Mouse (Mus musculus): ENCODE measurements around the gene Hhat. TPM values are rescaled to one million over a fixed set of nuclear protein-coding genes. Genes with fewer than 3 reads are reported as not detected.

Gene Hhat
- polyA plus RNA-seq, 1 experiment from 2014 or later: 3.6 TPM

DNA sequence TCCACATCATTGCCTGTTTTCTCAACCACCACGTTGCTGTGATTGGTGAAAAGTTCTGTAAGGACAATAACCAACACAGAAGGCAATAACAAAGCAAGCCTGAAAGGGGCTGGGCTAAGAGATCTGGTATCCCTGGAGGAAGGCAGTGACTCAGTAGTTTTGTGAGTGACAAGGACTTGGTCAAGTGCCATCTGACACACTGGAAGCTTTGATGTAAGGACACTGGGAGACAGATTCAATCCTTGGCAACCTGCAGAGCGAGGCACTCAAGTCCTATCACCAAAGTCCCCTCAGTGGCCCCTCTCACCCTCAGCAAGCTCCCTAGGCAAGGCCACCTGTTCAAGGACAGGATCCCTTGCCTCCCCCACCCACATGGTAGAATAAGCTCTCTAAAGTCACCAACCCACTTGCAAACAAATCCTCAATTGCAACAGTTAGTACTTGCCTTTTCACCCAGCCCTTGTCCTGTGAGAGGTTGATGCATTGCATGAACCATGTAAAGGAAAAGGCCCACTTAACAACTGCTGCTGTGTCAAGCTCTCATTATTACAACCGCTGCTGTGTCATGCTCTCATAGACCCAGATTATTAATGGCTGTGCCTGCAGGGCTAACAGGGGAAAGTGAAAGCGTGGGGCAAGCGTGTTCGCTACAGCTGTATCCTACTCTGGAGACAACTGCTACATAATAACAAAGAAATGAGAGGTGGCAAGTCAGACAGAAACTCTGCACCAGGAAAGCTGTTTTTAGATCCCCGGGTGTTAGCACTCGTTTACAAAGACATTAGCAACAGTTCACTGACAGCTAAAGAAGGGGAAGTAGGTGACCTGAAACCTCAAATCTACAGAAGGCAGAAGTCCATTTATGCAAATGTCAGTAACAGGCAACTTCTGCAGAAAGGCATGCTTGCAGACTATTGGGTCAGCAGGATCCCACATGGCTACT, 18.1 kb downstream of the Hhat start:
- H3K4me2 ChIP-seq (replicated peaks; ENCODE audit: low read depth): peak overlapping the region; percentile 42
- H3K9ac ChIP-seq (ENCODE audit: low read length): 0 out of 2 replicates have a peak overlapping the region, but pooled peaks have one; percentile 27
- H3K4me3 ChIP-seq (ENCODE audit: low read depth, low read length): no peak overlapping the region
- no peaks in the 10 kb centered on the region for H3K4me1 ChIP-seq (replicated peaks; ENCODE audit: control insufficient read depth, insufficient read depth)
- no peak for TF ChIP-seq EP300 (optimal IDR thresholded peaks at IDR 0.05)
- TF ChIP-seq CTCF (IDR thresholded peaks at IDR 0.05; ENCODE audit: low read depth): no peak
- H3K27ac ChIP-seq (replicated peaks): 0 out of 2 replicates have a peak overlapping the region, but pooled peaks have one; percentile 4
- no peaks in the 10 kb centered on the region for H3K27me3 ChIP-seq (ENCODE audit: control insufficient read depth, insufficient read depth, low read length)
- WGBS: 22% methylated on average over 8 of the region's 8 CpGs
- DNase-seq (ENCODE audit: low spot score): peak; percentile 15
- no peaks in the 10 kb centered on the region for H3K9me3 ChIP-seq (ENCODE audit: control insufficient read depth, low read length)
- no peaks in the 10 kb centered on the region for H3K36me3 ChIP-seq (ENCODE audit: control insufficient read depth, insufficient read depth, low read length)
- peak; percentile 65 for ATAC-seq (ENCODE audit: low FRiP score, low TSS enrichment)

DNA sequence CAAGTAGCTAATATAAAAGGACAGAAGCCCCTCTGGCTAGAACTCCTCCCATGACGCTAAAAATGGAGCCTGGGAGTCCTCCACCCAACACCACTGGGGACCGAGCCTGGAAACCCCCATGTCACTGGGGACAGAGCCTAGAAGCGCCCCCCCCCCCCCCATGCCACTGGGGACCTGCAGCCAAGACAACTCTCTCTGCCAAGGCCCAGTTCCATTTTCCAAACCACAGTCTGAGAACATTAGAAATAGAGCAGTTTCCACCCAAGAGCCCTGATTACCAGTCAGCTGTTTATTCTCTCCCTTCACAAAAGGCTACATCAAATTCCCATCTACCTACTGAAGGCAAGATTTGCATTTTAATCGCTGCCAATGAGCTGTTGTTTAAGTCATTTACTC, 21.0 kb downstream of the Hhat start:
- Histone ChIP-seq H3K27me3 (ENCODE audit: control insufficient read depth, insufficient read depth, low read length) (no peaks in the 10 kb centered on the region), H3K4me3 (ENCODE audit: low read depth, low read length) (no peak overlapping the region), H3K4me1 (replicated peaks; ENCODE audit: control insufficient read depth, insufficient read depth) (no peaks in the 10 kb centered on the region), H3K9ac (ENCODE audit: low read length) (no peak overlapping the region), H3K27ac (replicated peaks) (no peak overlapping the region), H3K36me3 (ENCODE audit: control insufficient read depth, insufficient read depth, low read length) (no peaks in the 10 kb centered on the region), H3K9me3 (ENCODE audit: control insufficient read depth, low read length) (no peaks in the 10 kb centered on the region), H3K4me2 (replicated peaks; ENCODE audit: low read depth) (no peak overlapping the region)
- WGBS: 61% methylated on average over 4 of the region's 4 CpGs
- TF ChIP-seq EP300 (optimal IDR thresholded peaks at IDR 0.05): no peak
- TF ChIP-seq CTCF (IDR thresholded peaks at IDR 0.05; ENCODE audit: low read depth): no peak
- ATAC-seq (ENCODE audit: low FRiP score, low TSS enrichment) (no peak), DNase-seq (ENCODE audit: low spot score) (no peak)

DNA sequence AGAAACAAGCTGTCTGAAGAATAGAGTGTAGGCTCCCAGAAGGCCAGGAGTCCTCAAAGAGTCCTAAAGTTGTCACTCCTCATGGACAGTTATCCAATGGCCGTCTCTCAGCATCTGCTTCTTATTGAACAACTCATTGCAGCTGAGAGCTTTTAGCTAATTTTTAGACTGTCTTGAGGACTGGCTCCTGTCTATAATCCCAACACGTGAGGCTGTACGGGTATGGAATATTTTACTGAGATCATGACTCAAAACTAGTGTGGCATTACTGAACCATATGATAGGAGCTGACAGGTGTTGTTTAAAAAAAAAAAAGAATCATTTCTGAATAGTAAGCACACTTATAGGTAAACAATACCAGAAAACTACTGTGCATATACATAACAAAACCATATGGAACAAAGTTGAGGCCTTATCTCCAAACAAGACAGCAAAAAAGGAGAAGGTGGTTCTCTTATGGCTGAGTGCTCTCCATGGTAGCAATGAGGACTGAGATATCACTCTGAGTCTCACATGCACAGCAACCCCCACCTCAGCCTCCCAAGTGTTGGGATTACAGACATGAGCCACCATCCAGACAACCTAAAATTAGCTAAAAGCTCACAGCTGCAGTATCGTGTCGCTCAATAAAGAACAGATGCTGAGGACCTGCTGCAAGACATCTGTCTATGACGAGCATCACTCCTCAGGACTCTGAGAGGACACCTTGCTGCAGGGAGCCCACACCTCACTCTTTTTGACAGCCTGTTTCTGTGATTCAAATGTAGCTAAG, 21.6 kb downstream of the Hhat start:
- TF ChIP-seq CTCF (IDR thresholded peaks at IDR 0.05; ENCODE audit: low read depth) (no peak), EP300 (optimal IDR thresholded peaks at IDR 0.05) (no peak)
- no peak for DNase-seq (ENCODE audit: low spot score)
- H3K4me1 ChIP-seq (replicated peaks; ENCODE audit: control insufficient read depth, insufficient read depth): no peaks in the 10 kb centered on the region
- no peak overlapping the region for H3K4me2 ChIP-seq (replicated peaks; ENCODE audit: low read depth)
- no peak overlapping the region for H3K4me3 ChIP-seq (ENCODE audit: low read depth, low read length)
- WGBS: 84% methylated on average over 6 of the region's 6 CpGs
- ATAC-seq (ENCODE audit: low FRiP score, low TSS enrichment): no peak
- H3K27me3 ChIP-seq (ENCODE audit: control insufficient read depth, insufficient read depth, low read length): no peaks in the 10 kb centered on the region
- H3K9ac ChIP-seq (ENCODE audit: low read length): no peak overlapping the region
- H3K36me3 ChIP-seq (ENCODE audit: control insufficient read depth, insufficient read depth, low read length): no peaks in the 10 kb centered on the region
- no peaks in the 10 kb centered on the region for H3K9me3 ChIP-seq (ENCODE audit: control insufficient read depth, low read length)
- H3K27ac ChIP-seq (replicated peaks): no peak overlapping the region

DNA sequence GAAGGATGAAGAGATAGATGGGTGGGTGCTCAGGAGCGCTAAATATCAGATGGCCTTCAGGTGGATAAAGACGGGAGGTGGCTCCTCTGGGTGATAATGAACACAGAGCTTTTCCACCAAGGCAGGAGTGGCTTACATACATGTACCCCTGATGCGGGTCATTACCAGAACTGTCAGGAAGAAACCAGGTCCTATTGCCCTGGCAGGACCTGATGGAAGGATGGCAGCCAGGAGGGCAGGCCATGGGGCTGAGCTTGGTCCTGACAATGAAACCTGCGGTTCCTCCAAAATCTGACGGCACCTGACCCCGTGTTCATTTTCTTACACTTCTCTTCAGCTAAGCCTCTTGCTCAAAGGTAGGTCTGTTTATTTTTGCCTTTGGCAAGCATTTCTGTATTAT, 24.8 kb downstream of the Hhat start:
- H3K27me3 ChIP-seq (ENCODE audit: control insufficient read depth, insufficient read depth, low read length): no peaks in the 10 kb centered on the region
- H3K4me1 ChIP-seq (replicated peaks; ENCODE audit: control insufficient read depth, insufficient read depth): no peaks in the 10 kb centered on the region
- no peaks in the 10 kb centered on the region for H3K36me3 ChIP-seq (ENCODE audit: control insufficient read depth, insufficient read depth, low read length)
- H3K9ac ChIP-seq (ENCODE audit: low read length): no peak overlapping the region
- ATAC-seq (ENCODE audit: low FRiP score, low TSS enrichment): no peak
- TF ChIP-seq CTCF (IDR thresholded peaks at IDR 0.05; ENCODE audit: low read depth) (no peak), EP300 (optimal IDR thresholded peaks at IDR 0.05) (no peak)
- H3K27ac ChIP-seq (replicated peaks): no peak overlapping the region
- no peak overlapping the region for H3K4me2 ChIP-seq (replicated peaks; ENCODE audit: low read depth)
- no peak overlapping the region for H3K4me3 ChIP-seq (ENCODE audit: low read depth, low read length)
- H3K9me3 ChIP-seq (ENCODE audit: control insufficient read depth, low read length): no peaks in the 10 kb centered on the region
- WGBS: 77% methylated on average over 6 of the region's 6 CpGs
- DNase-seq (ENCODE audit: low spot score): no peak

DNA sequence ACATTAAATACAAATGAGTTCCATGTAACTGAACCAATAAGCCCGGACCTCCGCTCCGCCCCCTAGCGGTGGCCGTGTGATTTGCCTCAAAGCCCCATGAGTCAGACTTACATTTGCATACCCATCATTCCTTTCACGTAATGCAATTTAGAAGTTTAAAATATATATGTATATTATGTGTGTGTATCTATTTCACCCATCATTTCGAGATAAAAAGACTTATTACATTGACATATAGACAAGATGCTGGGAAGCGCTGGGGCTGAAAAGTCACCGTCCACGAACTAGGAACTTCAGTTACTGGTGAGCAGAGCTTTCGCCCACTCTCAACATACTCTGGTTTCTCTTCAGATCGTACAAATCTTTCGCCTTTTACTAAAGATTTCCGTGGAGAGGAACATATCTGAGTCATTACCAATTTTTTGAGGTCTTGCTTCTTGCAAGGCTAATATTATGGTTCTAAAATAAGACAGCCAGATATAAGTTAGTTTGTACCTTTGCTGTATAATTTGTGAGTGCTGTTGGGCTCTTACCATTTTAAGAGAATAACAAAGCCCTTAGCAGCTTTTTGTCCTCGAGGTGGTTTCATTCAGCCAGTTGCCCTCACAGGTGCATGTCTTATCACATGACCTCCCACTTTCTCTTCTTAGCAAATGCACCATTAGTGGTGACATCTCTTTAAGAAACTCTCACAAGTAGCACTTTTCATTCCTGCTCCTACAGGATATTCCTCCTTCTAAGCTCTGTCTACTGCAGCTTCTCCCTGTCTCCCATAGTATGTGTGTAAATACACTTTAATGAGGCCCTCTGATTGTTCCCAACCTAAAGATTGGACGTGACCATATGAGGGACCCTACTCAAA, 25.6 kb downstream of the Hhat start:
- 19% methylated on average over 16 of the region's 16 CpGs for WGBS
- DNase-seq (ENCODE audit: low spot score): peak; percentile 66

More for the DNA sequence above, 25.6 kb downstream of the Hhat start:
- Histone ChIP-seq H3K36me3 (ENCODE audit: control insufficient read depth, insufficient read depth, low read length) (no peaks in the 10 kb centered on the region), H3K4me2 (replicated peaks; ENCODE audit: low read depth) (no peak overlapping the region), H3K9me3 (ENCODE audit: control insufficient read depth, low read length) (no peaks in the 10 kb centered on the region), H3K4me1 (replicated peaks; ENCODE audit: control insufficient read depth, insufficient read depth) (no peaks in the 10 kb centered on the region), H3K9ac (ENCODE audit: low read length) (no peak overlapping the region), H3K4me3 (ENCODE audit: low read depth, low read length) (no peak overlapping the region), H3K27me3 (ENCODE audit: control insufficient read depth, insufficient read depth, low read length) (no peaks in the 10 kb centered on the region), H3K27ac (replicated peaks) (no peak overlapping the region)
- ATAC-seq (ENCODE audit: low FRiP score, low TSS enrichment): peak; percentile 43
- TF ChIP-seq CTCF (IDR thresholded peaks at IDR 0.05; ENCODE audit: low read depth) (peak; percentile 74), EP300 (optimal IDR thresholded peaks at IDR 0.05) (no peak)

All from stomach, postnatal 0 days (tissue).